Mouse (Mus musculus) layer of hippocampus, adult 2 months (tissue): Measurements from ENCODE around the gene Ccdc63. TPM values are rescaled to one million over a fixed set of nuclear protein-coding genes. Genes with fewer than 3 reads are reported as not detected.
"Not testable (repeated sequence)": the region's sequence is repeated elsewhere in the genome, so short reads cannot be mapped to it uniquely, and the experiment has no call there.

Experiments used
- DNase-seq, 2 experiments: peaks; one replicate each; pipeline ENCODE4 v3.0.0; 2022; ENCODE audit warnings: low spot score in 2 of 2
- H3K27ac ChIP-seq: fragments of 200-600 bp; 2 replicates; pipeline ENCODE4 v1.8.1; 2022
- H3K4me3 ChIP-seq: fragments of 200-600 bp; 2 replicates; pipeline ENCODE4 v1.8.1; 2022; ENCODE audit warnings: mild to moderate bottlenecking
- CTCF ChIP-seq: fragments of 200-600 bp; conservative IDR thresholded peaks from 2 replicates; pipeline ENCODE4 v1.8.1; 2022; ENCODE audit warnings: antibody characterized with exemption, mild to moderate bottlenecking, moderate library complexity
- total RNA-seq, 2 experiments: library from RNA; stranded (reverse); gene quantifications; 2 replicates each; pipeline ENCODE4 v1.2.3; 2021

Ccdc63 gene
- total RNA-seq, 2 experiments from 2014 or later, result 0.39 to 1.2 TPM

- no peak for TF ChIP-seq CTCF
- Histone ChIP-seq H3K4me3 (no peak overlapping the region), H3K27ac (no peak overlapping the region)
- DNase-seq, result no peak
Measured at GRCm38 (mm10) chr5:122144825-122145224, 4.2 kb upstream of the Ccdc63 start.

- no peak for DNase-seq
- Histone ChIP-seq H3K4me3 (no peak overlapping the region), H3K27ac (peak overlapping the region; percentile 61; the same call in 1 of the 2 replicates)
- no peak for TF ChIP-seq CTCF
Measured at GRCm38 (mm10) chr5:122143543-122143942, 2.9 kb upstream of the Ccdc63 start.

- TF ChIP-seq CTCF, result peak; percentile 75
- no peak overlapping the region for H3K27ac ChIP-seq
Measured at GRCm38 (mm10) chr5:122142230-122142992, 1.8 kb upstream of the Ccdc63 start.

GRCm38 (mm10) chr5:122139771-122140170, 852 bp downstream of the Ccdc63 start:
- DNase-seq, H3K4me3 ChIP-seq, H3K27ac ChIP-seq: not testable (repeated sequence)

More at GRCm38 (mm10) chr5:122142230-122142992, 1.8 kb upstream of the Ccdc63 start:
- no peak for DNase-seq
- no peak overlapping the region for H3K4me3 ChIP-seq

GRCm38 (mm10) chr5:122138856-122139255, 1.8 kb downstream of the Ccdc63 start:
- Histone ChIP-seq H3K4me3 (no peak overlapping the region), H3K27ac (no peak overlapping the region)
- DNase-seq, result no peak
- TF ChIP-seq CTCF, result no peak

GRCm38 (mm10) chr5:122136508-122137408, 3.9 kb downstream of the Ccdc63 start:
- Histone ChIP-seq H3K27ac (no peak overlapping the region), H3K4me3 (no peak overlapping the region)
- DNase-seq, result no peak
- TF ChIP-seq CTCF, result no peak

GRCm38 (mm10) chr5:122135290-122135882, 5.2 kb downstream of the Ccdc63 start:
- Histone ChIP-seq H3K4me3 (no peak overlapping the region), H3K27ac (no peak overlapping the region)
- no peak for DNase-seq
- no peak for TF ChIP-seq CTCF

- no peak for TF ChIP-seq CTCF
- no peak for DNase-seq
- Histone ChIP-seq H3K4me3 (no peak overlapping the region), H3K27ac (no peak overlapping the region)
Measured at GRCm38 (mm10) chr5:122134395-122135289, 6.0 kb downstream of the Ccdc63 start.

GRCm38 (mm10) chr5:122133050-122133389, 7.6 kb downstream of the Ccdc63 start:
- no peak for TF ChIP-seq CTCF
- Histone ChIP-seq H3K4me3 (no peak overlapping the region), H3K27ac (no peak overlapping the region)
- DNase-seq, result no peak

GRCm38 (mm10) chr5:122132167-122133049, 8.2 kb downstream of the Ccdc63 start:
- H3K4me3 ChIP-seq, result peak overlapping the region; percentile 54
- no peak for TF ChIP-seq CTCF
- no peak for DNase-seq
- H3K27ac ChIP-seq, result peak overlapping the region; percentile 69; the same call in 1 of the 2 replicates
